Mouse (Mus musculus): ENCODE measurements around the gene Slc27a2. TPM values are rescaled to one million over a fixed set of nuclear protein-coding genes. Genes with fewer than 3 reads are reported as not detected.
"Not testable (repeated sequence)": the region's sequence is repeated elsewhere in the genome, so short reads cannot be mapped to it uniquely, and the experiment has no call there.

Slc27a2 gene
- total RNA-seq, 2 experiments from 2014 or later = not detected

GRCm38 (mm10) chr2:126598359-126598758 lies 46.2 kb downstream of the Slc27a2 start:
- intact Hi-C loops (cut with DNase I) = loop anchor here (5.0 kb wide), 1 partner anchor 184 kb away; the partner anchor contains the start of gene Usp50
- DNase-seq = no peak

GRCm38 (mm10) chr2:126599005-126599404 lies 46.8 kb downstream of the Slc27a2 start:
- intact Hi-C loops (cut with DNase I) = loop anchor here (5.0 kb wide), 1 partner anchor 183 kb away; the partner anchor contains the start of gene Usp50
- DNase-seq = no peak

GRCm38 (mm10) chr2:126600533-126600932 lies 48.3 kb downstream of the Slc27a2 start:
- no peak for DNase-seq
- intact Hi-C loops (cut with DNase I) = no loop called here

GRCm38 (mm10) chr2:126601918-126602600 lies 49.9 kb downstream of the Slc27a2 start:
- intact Hi-C loops (cut with DNase I) = no loop called here
- no peak for DNase-seq

GRCm38 (mm10) chr2:126606061-126606687 lies 54.0 kb downstream of the Slc27a2 start:
- intact Hi-C loops (cut with DNase I) = no loop called here
- no peak for DNase-seq

- intact Hi-C loops (cut with DNase I) = no loop called here
- DNase-seq = no peak
Observed at GRCm38 (mm10) chr2:126606688-126607062, 54.5 kb downstream of the Slc27a2 start.

GRCm38 (mm10) chr2:126607553-126608203 lies 55.5 kb downstream of the Slc27a2 start:
- DNase-seq = no peak
- intact Hi-C loops (cut with DNase I) = no loop called here

- DNase-seq; intact Hi-C loops (cut with DNase I): not testable (repeated sequence)
Observed at GRCm38 (mm10) chr2:126609600-126609999, 57.4 kb downstream of the Slc27a2 start.

GRCm38 (mm10) chr2:126615355-126615754 lies 63.1 kb downstream of the Slc27a2 start:
- intact Hi-C loops (cut with DNase I) = no loop called here
- no peak for DNase-seq

- no peak for DNase-seq
- intact Hi-C loops (cut with DNase I) = no loop called here
Observed at GRCm38 (mm10) chr2:126618470-126619179, 66.4 kb downstream of the Slc27a2 start.

- intact Hi-C loops (cut with DNase I) = no loop called here
- DNase-seq = no peak
Observed at GRCm38 (mm10) chr2:126619249-126619704, 67.1 kb downstream of the Slc27a2 start, which contains the start of gene Hdc. Gene Hdc (minus strand): TSS chr2:126619299.

- intact Hi-C loops (cut with DNase I) = no loop called here
- no peak for DNase-seq
Observed at GRCm38 (mm10) chr2:126622455-126622854, 70.2 kb downstream of the Slc27a2 start.

GRCm38 (mm10) chr2:126623138-126623537 lies 70.9 kb downstream of the Slc27a2 start:
- intact Hi-C loops (cut with DNase I) = no loop called here
- no peak for DNase-seq

GRCm38 (mm10) chr2:126628455-126628995 lies 76.3 kb downstream of the Slc27a2 start:
- DNase-seq = no peak
- intact Hi-C loops (cut with DNase I) = no loop called here

GRCm38 (mm10) chr2:126633165-126633564 lies 81.0 kb downstream of the Slc27a2 start:
- intact Hi-C loops (cut with DNase I) = no loop called here
- DNase-seq = no peak

GRCm38 (mm10) chr2:126635939-126636823 lies 84.0 kb downstream of the Slc27a2 start:
- no peak for DNase-seq
- intact Hi-C loops (cut with DNase I) = no loop called here

Measured in gastrocnemius, postnatal 36 days (tissue).